Mouse (Mus musculus) B cell, adult 2 months (primary cell): ENCODE data around the gene Naalad2.
"Not testable (repeated sequence)": the region's sequence is repeated elsewhere in the genome, so short reads cannot be mapped to it uniquely, and the experiment has no call there.

ENCODE experiments used
- DNase-seq, 2 experiments: peaks; one replicate each; pipeline ENCODE4 v3.0.0; 2022

The Naalad2 gene

DNA sequence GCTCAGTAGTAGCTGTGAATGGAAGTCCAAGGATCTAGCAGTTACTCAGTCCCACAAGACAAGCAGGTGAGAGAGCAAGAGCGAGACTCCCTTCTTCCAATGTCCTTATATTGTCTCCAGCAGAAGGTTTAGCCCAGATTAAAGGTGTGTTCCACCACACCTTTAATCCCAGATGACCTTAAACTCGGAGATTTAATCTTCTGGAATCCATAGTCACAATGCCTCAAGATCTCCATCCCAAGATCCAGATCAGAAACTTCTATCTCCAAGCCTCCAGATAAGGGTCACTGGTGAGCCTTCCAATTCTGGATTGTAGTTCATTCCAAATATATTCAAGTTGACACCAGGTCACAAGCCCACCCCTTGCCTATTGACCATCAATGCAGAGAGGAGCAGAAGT lies at the start of gene Naalad2:
Gene Naalad2, minus strand, starts transcription at position 101 of the 400 bp plus-strand sequence.
- not testable (repeated sequence) for DNase-seq

DNA sequence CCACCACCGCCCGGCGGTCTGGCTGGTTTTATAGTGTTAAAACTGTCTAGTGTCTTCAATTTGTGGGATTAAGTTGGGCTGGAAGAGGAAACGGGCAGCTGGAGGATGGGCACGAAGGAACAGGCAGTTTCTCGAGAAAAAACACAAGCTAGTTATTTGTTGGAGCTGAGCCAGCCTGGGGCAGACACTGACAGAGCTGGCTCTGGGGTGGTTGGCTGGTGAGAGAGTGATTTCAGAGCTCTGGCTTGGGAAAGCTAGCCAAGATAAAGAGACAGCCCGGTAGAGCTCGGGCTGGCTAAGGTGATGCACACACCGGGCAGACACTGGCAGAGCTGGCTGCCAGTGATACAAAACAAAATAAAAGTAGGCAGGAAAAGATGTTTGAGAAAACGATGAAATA lies 28.9 kb upstream of the Naalad2 start:
- DNase-seq, result no peak

- DNase-seq, result no peak
Observed at GRCm38 (mm10) chr9:18430354-18430753, 27.6 kb upstream of the Naalad2 start, which contains the start of gene Mbd3l2. Gene Mbd3l2 (plus strand): TSS chr9:18430654.

GRCm38 (mm10) chr9:18412371-18412770 lies 9.6 kb upstream of the Naalad2 start:
- DNase-seq, result not testable (repeated sequence)

DNA sequence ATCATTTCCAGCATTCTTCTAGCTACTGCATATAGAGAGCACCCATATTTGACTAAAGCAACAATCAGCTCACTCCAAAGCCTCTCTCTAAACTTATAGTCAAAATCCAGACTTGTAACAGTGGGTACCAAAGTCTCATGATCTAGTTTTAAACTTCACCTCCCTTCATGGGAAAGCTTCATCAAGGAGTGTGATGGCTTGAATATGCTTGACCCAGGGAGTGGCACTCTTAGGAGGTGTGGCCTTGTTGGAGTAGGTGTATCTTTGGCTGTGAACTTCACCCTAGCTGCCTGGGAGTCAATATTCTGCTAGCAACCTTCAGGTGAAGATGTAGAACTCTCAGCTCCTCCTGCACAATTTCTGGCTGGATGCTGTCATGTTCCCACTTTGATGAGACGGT lies 1.3 kb upstream of the Naalad2 start, which contains the start of gene Ubtfl1:
Gene Ubtfl1, plus strand, starts transcription at position 301 of the 400 bp plus-strand sequence.
- no peak for DNase-seq

GRCm38 (mm10) chr9:18399629-18400028 lies 3.2 kb downstream of the Naalad2 start:
- no peak for DNase-seq

GRCm38 (mm10) chr9:18385782-18386181 lies 17.0 kb downstream of the Naalad2 start:
- no peak for DNase-seq

- not testable (repeated sequence) for DNase-seq
Observed at GRCm38 (mm10) chr9:18373026-18373425, 29.8 kb downstream of the Naalad2 start.

GRCm38 (mm10) chr9:18319990-18320389 lies 82.8 kb downstream of the Naalad2 start:
- DNase-seq, result no peak

- DNase-seq, result no peak
Observed at GRCm38 (mm10) chr9:18298301-18298700, 104.5 kb downstream of the Naalad2 start.

- no peak for DNase-seq
Observed at GRCm38 (mm10) chr9:18293026-18293781, 109.6 kb downstream of the Naalad2 start.

- no peak for DNase-seq
Observed at GRCm38 (mm10) chr9:18292443-18292922, 110.3 kb downstream of the Naalad2 start.

GRCm38 (mm10) chr9:18291571-18292429 lies 111.0 kb downstream of the Naalad2 start, which contains the start of gene Chordc1:
Gene Chordc1 (plus strand): TSS chr9:18292125.
- DNase-seq, result peak; percentile 91 to 92

- DNase-seq, result peak; percentile 24 to 30
Observed at GRCm38 (mm10) chr9:18278693-18279092, 124.1 kb downstream of the Naalad2 start.

DNA sequence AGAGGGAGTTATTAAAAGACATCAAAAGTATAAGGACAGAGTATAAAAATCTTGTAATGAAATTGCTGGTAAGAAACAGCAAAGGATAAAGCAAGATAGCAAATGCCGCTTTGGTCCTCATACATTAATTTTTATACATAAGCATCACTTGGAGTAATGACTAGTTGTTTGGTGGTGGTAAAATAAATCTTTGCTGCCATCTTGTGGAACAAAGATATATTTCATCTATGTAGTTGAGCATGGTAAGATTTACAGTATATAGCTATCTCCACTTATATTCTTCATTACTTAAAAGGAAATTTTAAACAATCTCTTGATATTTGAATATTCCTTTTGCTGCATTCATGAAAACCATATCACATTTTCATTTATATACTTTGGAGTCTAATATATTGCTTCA lies 125.3 kb downstream of the Naalad2 start:
- DNase-seq, result no peak

GRCm38 (mm10) chr9:18276844-18277243 lies 126.0 kb downstream of the Naalad2 start:
- DNase-seq, result no peak

DNA sequence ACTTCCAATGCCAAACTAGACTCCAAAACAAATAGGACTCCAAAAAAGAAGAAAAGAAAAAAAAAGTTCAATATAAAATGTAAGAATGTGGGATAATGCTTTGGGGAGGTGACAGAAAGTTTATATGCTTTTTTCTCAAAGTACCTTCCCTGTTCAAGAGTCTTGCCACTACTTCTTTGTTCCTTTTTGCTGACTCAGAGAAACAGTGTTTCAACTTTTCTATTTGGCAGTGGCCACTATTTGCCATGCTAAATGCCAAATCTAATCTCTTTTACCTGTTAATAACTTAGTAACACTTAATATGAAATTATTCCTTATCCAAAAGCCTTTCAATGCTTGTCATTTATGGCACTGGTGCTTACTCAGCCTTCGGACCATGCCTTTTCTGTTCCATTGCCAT lies 126.9 kb downstream of the Naalad2 start:
- DNase-seq, result no peak
